Mouse (Mus musculus): ENCODE results near the gene Mid1ip1.

Mid1ip1 gene

DNA sequence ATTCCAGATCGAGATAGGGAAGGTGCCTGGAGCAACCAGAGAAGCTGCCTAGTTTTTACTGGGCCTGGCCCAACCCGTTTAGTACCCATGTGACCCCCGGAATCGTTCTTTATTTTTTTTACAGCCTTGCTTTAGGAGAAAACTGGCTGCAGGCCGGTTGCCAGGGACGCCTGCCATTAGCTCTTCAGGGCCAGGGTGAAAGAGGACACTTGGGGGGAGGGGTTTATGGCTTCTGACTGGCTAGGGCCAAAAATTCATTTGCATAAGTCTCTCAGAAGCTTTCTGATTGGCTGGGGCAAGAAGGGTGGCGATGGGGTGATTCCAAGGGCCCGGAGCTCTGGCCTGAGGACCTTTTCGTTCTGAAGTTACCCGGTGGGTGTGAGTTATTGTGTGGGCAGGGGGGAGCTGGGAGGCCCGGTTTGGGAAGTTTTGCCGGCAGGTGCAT lies at the start of gene Mid1ip1:
Gene Mid1ip1, plus strand, starts transcription at position 318 of the 445 bp plus-strand sequence.
- peak; percentile 64 for DNase-seq (ENCODE audit: low read depth, low spot score)

DNA sequence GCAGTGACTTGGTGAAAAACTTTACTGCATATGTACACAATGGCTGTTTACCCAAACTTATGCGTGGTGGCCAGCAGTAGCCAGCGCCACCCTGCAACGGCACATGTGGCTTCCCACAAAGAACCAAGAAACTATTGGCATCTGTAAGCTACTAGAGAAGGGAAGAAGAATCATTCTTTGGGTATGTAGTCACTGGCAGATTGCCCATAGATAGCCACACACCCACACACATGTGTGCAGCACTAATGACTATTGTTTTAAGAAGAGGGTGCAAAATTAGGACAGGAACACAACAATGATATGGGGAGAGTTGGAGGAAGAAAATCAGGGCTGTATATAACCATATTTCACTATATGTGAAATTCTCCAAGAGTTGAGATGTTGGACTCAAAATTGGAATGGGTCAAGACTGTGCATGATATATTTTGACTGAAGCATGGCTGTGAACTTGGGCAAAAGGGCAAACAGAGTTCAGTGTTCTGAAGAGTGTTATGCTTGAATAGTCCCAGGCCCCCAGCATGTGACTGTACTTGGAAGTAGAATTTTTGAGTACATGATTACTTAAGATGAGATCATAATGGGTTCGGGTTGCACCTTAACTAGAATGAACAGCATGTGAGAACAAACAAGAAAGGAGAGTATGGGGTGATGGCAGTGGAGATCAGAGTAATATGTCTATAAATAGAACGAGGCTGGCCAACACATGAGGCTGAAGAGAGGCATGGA lies 20.2 kb upstream of the Mid1ip1 start:
- DNase-seq (ENCODE audit: low read depth, low spot score) = no peak

DNA sequence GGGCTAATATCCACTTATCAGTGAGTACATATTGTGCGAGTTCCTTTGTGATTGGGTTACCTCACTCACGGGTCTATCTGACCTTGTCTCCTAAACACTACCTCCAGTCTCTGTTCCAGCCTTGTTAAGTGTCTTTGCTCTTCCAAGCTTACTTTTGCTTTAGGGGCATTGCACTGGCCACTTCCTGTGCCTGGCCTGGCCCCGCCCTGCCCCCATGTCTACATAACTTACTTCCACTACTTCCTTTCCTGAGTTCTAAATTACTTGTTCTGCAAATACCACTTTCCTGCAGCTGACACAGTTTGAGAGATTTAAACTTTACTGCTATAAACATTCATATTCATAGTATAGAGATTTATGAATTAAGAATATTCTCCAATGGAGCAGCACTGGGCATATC lies 8.1 kb upstream of the Mid1ip1 start:
- DNase-seq (ENCODE audit: low read depth, low spot score) = no peak

DNA sequence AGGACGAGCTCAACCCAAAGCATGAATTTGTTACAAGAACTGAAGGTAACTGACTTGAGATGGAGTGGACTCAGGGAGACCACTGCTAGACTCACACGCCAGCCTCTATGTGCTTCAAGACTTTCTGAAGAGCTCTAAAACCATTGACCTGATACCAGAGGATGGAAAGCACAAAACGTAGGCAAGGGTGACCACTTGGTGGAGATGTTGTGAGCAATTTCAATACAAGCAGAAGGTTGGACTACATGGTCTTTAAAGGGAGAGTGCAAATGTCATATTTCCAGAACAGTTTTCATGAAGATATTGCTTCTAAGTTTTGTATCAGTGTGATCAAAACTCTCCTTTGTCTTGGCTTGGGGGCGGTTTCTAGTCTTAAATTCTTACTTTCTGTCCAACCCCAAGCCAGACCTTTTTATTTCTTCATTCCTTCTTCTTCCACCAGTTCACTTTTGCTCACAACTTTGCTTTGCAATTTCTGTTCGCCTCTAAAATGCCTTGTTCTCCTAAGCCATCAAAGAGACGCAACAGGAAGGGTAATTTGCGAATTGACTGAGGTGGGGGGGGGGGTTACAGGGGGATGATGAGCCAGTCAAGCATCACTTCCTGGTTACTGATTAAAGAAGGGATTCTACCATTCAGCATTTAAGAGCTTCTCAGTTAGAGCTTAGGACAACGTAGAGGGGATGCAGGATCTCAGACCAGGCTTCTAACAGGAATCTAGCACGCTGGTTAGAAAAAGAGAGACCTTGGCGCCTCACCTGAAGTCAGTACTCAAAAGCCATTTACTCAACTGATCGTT lies 775 bp upstream of the Mid1ip1 start:
- peak; percentile 43 for DNase-seq (ENCODE audit: low read depth, low spot score)

DNA sequence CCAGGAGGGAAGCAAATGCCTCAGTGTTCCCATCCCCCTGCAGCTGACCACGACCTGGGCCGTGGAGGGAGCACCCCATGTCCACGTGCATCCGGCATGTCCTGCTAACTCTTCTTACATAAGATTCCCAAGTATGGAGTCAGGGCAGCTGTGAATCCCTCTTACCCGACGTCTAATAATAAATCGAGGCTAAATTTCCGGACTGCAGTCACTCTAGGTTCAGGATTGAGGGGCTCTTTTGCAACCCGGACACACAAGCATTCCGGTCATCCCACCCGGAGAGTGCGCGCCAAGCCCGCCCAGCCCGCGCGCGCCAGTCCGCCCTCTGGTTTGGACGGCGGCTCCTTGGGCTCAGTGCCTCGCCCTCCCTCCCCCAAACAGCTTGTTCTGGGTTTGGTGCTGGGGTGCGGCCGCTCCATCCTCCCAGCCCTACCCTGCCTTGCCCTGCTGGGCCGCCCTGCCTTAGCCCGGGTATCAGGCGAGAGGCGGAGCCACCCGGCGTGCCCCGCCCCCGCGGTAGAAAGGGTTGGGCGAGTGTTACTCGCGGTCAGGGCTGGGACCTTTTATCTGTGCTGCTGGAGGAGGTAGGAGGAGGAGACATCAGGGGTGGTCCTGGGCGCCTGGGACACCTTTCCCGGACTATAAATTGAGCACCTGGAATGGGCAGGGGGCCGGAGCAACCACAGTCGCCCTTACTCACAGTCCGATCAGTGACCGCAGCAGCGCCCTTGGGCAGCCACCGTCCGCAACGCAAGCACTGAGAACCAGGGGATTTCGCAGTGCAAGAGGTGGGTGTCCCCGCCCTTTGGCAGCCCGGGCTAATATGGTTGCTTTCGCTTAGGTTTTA lies 2.3 kb downstream of the Mid1ip1 start:
- peak; percentile 87 for DNase-seq (ENCODE audit: low read depth, low spot score)

DNA sequence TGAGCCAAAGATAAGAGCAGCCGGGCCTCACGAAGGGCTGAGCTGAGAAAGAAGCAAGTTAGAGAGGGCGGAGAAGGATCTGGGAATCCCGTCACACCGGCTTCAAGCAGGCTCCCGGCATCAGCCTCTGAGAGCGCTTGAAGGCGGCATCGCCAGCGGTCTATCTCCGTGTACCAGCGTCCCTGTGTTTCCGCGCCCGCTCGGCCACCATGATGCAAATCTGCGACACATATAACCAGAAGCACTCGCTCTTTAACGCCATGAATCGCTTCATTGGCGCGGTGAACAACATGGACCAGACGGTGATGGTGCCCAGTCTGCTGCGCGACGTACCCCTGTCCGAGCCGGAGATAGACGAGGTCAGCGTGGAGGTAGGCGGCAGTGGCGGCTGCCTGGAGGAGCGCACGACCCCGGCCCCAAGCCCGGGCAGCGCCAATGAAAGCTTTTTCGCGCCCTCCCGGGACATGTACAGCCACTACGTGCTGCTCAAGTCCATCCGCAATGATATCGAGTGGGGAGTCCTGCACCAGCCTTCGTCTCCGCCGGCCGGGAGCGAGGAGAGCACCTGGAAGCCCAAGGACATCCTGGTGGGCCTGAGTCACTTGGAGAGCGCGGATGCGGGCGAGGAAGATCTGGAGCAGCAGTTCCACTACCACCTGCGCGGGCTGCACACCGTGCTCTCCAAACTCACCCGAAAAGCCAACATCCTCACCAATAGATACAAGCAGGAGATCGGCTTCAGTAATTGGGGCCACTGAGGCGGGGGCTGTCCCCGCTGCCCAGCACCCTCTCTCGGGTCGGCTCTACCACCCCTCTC lies 3.4 kb downstream of the Mid1ip1 start:
- peak; percentile 36 for DNase-seq (ENCODE audit: low read depth, low spot score)

DNA sequence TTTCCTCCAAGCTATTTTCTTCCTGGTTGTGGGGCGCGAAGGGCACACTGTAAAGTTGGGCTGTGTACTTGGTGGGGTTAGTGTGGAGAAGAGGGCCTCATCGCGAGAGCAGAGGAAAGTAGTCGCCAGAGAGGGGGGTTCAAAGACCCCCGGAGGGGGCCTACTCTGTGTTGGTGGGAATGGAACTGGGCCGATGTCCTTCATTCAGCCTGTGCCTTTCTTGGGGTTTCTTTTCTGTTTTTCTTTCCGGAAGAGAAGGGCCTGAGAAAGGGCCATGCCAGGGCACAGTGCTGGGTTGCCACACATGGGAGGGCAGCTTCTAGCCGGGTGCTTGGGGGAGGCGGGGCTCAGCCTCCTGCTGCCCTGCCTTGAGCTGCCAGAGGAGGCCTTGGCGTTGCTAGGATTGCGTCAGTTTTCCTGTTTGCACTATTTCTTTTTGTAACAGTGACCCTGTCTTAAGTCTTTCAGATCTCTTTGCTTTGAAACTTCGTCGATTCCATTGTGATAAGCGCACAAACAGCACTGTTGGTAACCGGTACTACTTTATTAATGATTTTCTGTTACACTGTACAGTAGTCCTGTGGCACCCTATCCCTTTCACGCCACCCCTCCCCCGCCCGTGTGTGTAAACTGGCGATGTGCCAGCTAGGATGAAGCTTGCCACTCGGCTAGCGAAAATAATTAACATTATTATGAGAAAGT lies 4.2 kb downstream of the Mid1ip1 start:
- peak; percentile 74 for DNase-seq (ENCODE audit: low read depth, low spot score)

DNA sequence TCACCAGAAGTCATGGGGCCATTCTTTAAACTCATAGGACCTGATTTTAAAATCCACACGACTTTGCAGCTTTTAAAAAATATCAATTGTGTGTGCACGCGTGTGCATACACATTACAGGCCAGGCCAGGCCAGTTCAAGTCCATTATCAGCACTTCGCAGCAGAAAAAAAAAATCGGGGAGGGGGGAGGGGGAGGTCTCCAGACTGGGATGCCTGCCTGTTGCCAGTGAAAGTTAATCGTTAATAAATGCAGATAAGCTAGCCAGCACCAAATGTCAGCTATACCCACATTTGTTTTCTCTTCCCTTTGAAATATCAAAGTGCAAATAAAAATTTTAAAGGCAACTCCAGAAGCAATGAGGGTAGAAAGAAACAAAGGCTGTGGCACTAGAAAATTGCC lies 5.6 kb downstream of the Mid1ip1 start:
- no peak for DNase-seq (ENCODE audit: low read depth, low spot score)

DNA sequence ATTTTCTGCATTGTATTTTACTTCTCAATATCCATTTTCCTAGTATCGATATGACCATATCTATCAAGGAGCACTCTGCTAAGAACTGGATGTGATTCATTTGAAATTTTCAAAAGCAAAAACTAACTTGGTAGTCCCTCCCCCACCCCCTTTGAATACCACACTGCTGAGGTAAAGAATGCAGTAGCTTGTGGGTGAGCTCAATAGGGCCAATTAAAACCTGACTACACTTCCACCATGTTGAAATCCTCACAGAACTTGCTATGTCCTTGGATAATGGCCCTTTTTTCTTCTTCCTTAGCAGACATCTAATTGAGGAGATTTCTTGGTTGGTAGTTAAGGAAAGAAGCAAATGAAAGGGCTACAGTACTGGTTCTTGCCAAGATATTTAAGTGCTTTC lies 9.8 kb downstream of the Mid1ip1 start:
- DNase-seq (ENCODE audit: low read depth, low spot score) = no peak

DNA sequence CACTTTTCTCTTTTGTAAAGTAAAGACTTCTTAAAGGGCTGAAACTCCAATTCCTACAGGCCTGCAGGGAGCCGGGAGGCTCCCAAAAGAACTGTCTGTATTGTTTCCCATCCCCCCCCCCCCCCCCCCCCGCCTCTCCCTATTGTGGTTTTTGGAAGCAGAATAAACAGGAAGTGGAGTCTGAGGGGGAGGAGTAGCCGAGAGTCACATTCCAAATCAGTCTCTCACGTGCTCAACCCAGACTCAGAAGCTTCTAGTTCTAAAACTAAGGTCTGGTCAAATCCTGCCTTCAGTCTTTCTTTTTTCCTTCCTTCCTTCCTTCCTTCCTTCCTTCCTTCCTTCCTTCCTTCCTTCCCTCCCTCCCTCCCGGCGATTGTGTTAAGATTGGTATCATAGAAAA lies 14.7 kb downstream of the Mid1ip1 start:
- no peak for DNase-seq (ENCODE audit: low read depth, low spot score)

DNA sequence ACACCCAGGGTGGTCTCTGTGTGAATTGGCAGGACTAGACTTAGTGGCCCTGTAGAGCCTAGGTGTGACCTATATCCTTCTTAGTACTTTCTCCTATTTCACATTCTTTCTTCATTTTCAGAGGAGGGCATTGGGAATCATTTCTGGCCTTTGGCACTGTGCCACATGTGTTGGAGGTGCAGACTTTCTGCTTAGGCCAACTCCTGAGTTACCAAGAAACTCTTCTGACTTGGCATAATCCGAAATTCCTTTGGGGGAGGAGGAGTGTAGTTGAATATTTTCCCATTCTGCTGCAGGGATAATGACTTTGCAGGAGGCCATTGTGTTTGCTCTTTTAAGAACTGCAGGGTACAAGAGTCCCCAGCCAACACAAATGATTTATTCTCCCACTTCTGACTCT lies 19.6 kb downstream of the Mid1ip1 start:
- DNase-seq (ENCODE audit: low read depth, low spot score) = no peak

DNA sequence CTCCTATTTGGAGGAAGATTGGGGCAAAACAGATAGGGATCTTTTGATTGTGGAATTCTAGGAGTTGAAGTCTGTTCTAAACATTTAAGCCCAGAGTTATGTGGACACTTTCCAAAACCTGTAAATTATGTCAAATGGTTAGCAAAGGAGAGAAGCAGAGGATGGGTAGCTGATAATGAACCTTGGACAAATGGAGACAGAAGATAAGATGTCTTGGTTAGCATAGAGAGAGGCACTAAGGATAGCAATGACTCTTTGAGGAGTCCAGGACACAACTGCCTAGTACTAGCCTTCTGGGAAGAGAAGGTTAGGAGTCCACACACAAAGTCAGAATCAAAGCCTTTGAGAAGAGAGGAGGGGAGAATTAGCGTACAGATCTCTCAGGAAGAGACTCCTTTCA lies 20.1 kb downstream of the Mid1ip1 start:
- no peak for DNase-seq (ENCODE audit: low read depth, low spot score)

DNA sequence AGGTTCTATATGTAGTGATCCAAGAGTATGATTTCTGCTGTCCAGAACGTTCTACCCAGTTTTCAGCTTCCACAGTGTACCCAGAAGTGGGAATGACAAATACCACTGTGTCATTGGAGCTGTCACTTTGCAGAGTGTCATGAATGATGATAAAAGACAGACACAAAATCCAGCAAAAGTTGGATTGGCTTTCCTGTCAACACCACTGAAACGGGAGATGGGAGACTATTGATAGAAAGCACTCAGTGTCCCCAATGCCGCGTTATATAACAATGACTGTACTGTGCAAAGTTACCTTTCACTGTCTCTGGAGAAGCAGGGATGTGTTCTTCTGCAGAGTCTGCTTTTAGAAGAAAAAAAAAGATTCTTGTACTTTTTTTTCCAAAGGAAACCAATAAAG lies 44.1 kb downstream of the Mid1ip1 start:
- DNase-seq (ENCODE audit: low read depth, low spot score) = no peak

DNA sequence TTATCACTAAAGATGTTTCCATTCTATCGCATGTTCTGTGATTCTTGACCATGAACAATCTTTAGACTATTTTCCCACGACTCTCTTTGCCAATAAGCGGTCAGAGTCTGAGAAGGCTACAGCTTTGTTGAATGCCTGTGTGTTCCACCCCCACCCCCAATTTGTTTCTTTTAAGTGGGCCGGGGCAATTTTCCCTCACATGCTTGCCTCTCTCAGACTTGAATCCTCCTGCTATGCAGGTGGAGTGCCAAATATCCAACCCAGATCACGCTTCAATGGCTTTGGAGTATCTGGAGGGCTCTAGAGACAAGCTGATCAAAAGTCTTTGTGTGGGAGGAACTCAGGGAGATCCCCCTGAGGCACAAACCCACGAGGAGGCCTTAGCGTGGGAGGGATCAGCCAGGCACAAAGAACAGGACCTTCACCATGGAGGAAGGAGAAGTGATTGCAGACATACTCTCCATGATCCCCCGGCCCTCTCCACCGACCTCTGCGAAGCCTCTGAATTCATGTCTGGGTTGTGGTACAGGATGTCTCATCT lies 48.7 kb downstream of the Mid1ip1 start:
- no peak for DNase-seq (ENCODE audit: low read depth, low spot score)

Data from CD4-positive helper T cell, adult 2 months (primary cell).